Mouse (Mus musculus) c-Kit-positive CD71-negative TER-119-negative erythroid progenitor cells, embryonic 14.5 days (primary cell): ENCODE measurements at regions not wholly inside any gene's neighbourhood (a gene's known extent, or its start where the extent isn't known, plus 50 kb on each side); places are given as distances from the start of the nearest gene placed in this dataset.

Source experiments
- DNase-seq: peaks from one replicate; pipeline ENCODE4 v3.0.0-alpha.2; 2013; ENCODE audit warnings: low read depth

GRCm38 (mm10) chr1:73341911-73342310 is 326.2 kb upstream of the Tnp1 start:
- no peak for DNase-seq

GRCm38 (mm10) chr1:73337401-73337800 is 321.7 kb upstream of the Tnp1 start:
- DNase-seq: no peak

GRCm38 (mm10) chr1:73309556-73309955 is 293.8 kb upstream of the Tnp1 start:
- DNase-seq: no peak

GRCm38 (mm10) chr1:73308420-73308819 is 292.7 kb upstream of the Tnp1 start:
- no peak for DNase-seq

GRCm38 (mm10) chr1:73307194-73307593 is 291.5 kb upstream of the Tnp1 start:
- DNase-seq: no peak

GRCm38 (mm10) chr1:73299978-73300688 is 284.4 kb upstream of the Tnp1 start:
- DNase-seq: no peak

GRCm38 (mm10) chr1:73285342-73285741 is 269.6 kb upstream of the Tnp1 start:
- no peak for DNase-seq

GRCm38 (mm10) chr1:73274480-73274879 is 258.8 kb upstream of the Tnp1 start:
- peak; percentile 3 for DNase-seq

- no peak for DNase-seq
These were observed 255.2 kb upstream of the Tnp1 start for GRCm38 (mm10) chr1:73270787-73271391.

- DNase-seq: no peak
These were observed 253.5 kb upstream of the Tnp1 start for GRCm38 (mm10) chr1:73269051-73269755.

GRCm38 (mm10) chr1:73265009-73265408 is 249.3 kb upstream of the Tnp1 start:
- no peak for DNase-seq

- no peak for DNase-seq
These were observed 248.5 kb upstream of the Tnp1 start for GRCm38 (mm10) chr1:73264245-73264644.

GRCm38 (mm10) chr1:73259525-73260098 is 243.9 kb upstream of the Tnp1 start:
- no peak for DNase-seq

- no peak for DNase-seq
These were observed 241.6 kb upstream of the Tnp1 start for GRCm38 (mm10) chr1:73257263-73257662.

- DNase-seq: no peak
These were observed 236.2 kb upstream of the Tnp1 start for GRCm38 (mm10) chr1:73251911-73252356.

GRCm38 (mm10) chr1:73244016-73244415 is 228.3 kb upstream of the Tnp1 start:
- DNase-seq: no peak

- DNase-seq: no peak
These were observed 226.6 kb upstream of the Tnp1 start for GRCm38 (mm10) chr1:73242290-73242689.

GRCm38 (mm10) chr1:73236867-73237266 is 221.2 kb upstream of the Tnp1 start:
- DNase-seq: no peak

GRCm38 (mm10) chr1:73233636-73234035 is 217.9 kb upstream of the Tnp1 start:
- DNase-seq: no peak

- no peak for DNase-seq
These were observed 217.3 kb upstream of the Tnp1 start for GRCm38 (mm10) chr1:73233041-73233440.

- DNase-seq: no peak
These were observed 214.9 kb upstream of the Tnp1 start for GRCm38 (mm10) chr1:73230611-73231010.

- no peak for DNase-seq
These were observed 211.5 kb upstream of the Tnp1 start for GRCm38 (mm10) chr1:73227246-73227645.

GRCm38 (mm10) chr1:73221863-73222262 is 206.2 kb upstream of the Tnp1 start:
- DNase-seq: no peak
